In the genomic region with DNA sequence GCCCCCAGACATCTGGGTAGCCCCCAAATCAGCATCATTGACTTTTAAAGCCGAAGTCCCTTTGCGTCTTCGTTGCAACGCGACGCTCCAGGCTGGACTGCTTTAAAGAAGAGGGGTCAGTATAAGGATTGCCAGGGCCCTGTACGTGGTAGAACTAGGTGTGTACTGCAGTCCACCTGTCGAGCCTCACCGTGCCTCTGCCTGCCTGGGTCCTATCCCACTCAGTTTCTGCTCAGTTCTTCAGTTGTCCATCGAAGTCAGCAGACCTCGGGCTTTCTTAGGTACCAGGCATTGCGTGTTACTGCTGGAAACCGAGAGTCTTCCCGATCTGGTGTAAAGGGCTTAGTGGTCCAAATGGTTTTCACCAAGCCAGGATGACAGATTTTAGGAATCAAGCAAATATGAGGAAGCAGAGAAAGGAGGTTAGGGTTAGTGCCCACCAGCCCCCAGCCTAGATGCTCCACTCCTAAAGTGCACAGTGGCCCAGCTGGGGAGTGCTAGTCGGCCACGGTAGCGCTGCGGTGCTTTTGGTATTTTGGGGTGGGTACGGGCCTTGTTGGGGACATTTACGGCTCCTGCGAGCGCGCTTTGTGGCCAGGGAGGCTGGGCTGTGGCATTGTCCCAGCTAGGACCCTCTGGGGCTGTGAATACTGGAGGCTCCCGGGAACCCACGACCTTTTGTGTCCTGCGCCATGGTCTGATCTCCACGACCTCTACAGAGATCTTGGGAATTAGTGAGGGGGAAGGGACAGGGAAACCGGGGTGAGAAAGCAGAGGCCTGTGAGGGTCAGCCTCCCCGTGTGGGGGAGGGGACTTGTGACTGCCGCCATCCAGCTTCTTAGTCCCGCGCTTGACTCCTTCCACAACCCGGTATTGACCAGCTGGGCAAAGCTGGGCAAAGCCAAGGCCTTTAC, we compare ENCODE assay signal across 9 mouse cellular contexts.
DNase-seq lines count a peak whose midpoint lies in the region; ATAC-seq and TF ChIP-seq lines count a peak whose summit lies in the region.
"Had no signal": no experiment of that assay in that cellular context is flagged by ENCODE, and none has a peak within 500 bp of the region (broad histone marks: within the 10 kb centered on the region; RNA-seq: fewer than 3 reads in every experiment).

No protein-coding gene starts in this region.

- no peak for TF ChIP-seq EP300 in heart, adult 2 months (IDR thresholded peaks at IDR 0.05; ENCODE audit: insufficient read depth, low read depth, low read length)

- intact Hi-C loops in heart, adult 2 months (cut with DNase I) = no loop called here

- H3K4me1 ChIP-seq in heart, embryonic 10.5 days = peaks cover 50% of the 10 kb centered on the region
- H3K4me1 ChIP-seq in heart, adult 2 months (ENCODE audit: control insufficient read depth, insufficient read depth, low read length) = no peaks in the 10 kb centered on the region; the same call in 1 of the 2 replicates
- H3K4me1 ChIP-seq in embryonic facial prominence, embryonic 10.5 days = peaks cover 86% of the 10 kb centered on the region
- H3K4me1 ChIP-seq in hindbrain, embryonic 14.5 days (replicated peaks; ENCODE audit: control insufficient read depth, insufficient read depth, low read length) = peaks cover 78% of the 10 kb centered on the region
- H3K4me1 ChIP-seq in midbrain, postnatal 0 days (ENCODE audit: insufficient read depth, low read length) = peaks cover 31% of the 10 kb centered on the region
- H3K4me1 ChIP-seq in lung, adult 2 months (ENCODE audit: control insufficient read depth, insufficient read depth, low read length) = no peaks in the 10 kb centered on the region; the same call in 1 of the 2 replicates

- TF ChIP-seq POLR2A in heart, adult 2 months (IDR thresholded peaks at IDR 0.05; ENCODE audit: insufficient read depth, low read depth, low read length) = no peak
- TF ChIP-seq POLR2A in lung, adult 2 months (IDR thresholded peaks at IDR 0.05; ENCODE audit: borderline replicate concordance, extremely low read depth, low read depth, low read length) = no peak

- H3K27ac ChIP-seq in heart, embryonic 10.5 days = no peak overlapping the region
- H3K27ac ChIP-seq in heart, adult 2 months = no peak overlapping the region
- H3K27ac ChIP-seq in embryonic facial prominence, embryonic 10.5 days (replicated peaks) = peak overlapping the region; percentile 89
- H3K27ac ChIP-seq in hindbrain, embryonic 14.5 days = peak overlapping the region; percentile 92
- H3K27ac ChIP-seq in midbrain, postnatal 0 days (ENCODE audit: low read depth, low read length) = peak overlapping the region; percentile 98
- H3K27ac ChIP-seq: intestine, embryonic 15.5 days had no signal

- H3K9me3 ChIP-seq in heart, embryonic 10.5 days = no peaks in the 10 kb centered on the region
- no peaks in the 10 kb centered on the region for H3K9me3 ChIP-seq in embryonic facial prominence, embryonic 10.5 days
- H3K9me3 ChIP-seq in hindbrain, embryonic 14.5 days (ENCODE audit: control insufficient read depth, low read length) = no peaks in the 10 kb centered on the region
- H3K9me3 ChIP-seq in midbrain, postnatal 0 days (ENCODE audit: low read length) = no peaks in the 10 kb centered on the region
- H3K9me3 ChIP-seq: intestine, embryonic 15.5 days had no signal

- ATAC-seq in hindbrain, embryonic 14.5 days (ENCODE audit: low FRiP score) = no peak
- no peak for ATAC-seq in midbrain, postnatal 0 days (ENCODE audit: low FRiP score)
- ATAC-seq: intestine, embryonic 15.5 days had no signal

- no peak overlapping the region for H3K9ac ChIP-seq in heart, adult 2 months (ENCODE audit: low read depth, low read length)
- peak overlapping the region; percentile 86 for H3K9ac ChIP-seq in hindbrain, embryonic 14.5 days
- peak overlapping the region; percentile 92 for H3K9ac ChIP-seq in midbrain, postnatal 0 days (replicated peaks; ENCODE audit: low read length, poor library complexity, severe bottlenecking)
- H3K9ac ChIP-seq: intestine, embryonic 15.5 days had no signal

- 3% methylated on average over 33 of the region's 33 CpGs for WGBS in heart, embryonic 10.5 days
- WGBS in heart, adult 2 months = 22% methylated on average over 33 of the region's 33 CpGs
- under 1% methylated on average over 33 of the region's 33 CpGs for WGBS in embryonic facial prominence, embryonic 10.5 days
- WGBS in hindbrain, embryonic 14.5 days = 2% methylated on average over 33 of the region's 33 CpGs
- 2% methylated on average over 33 of the region's 33 CpGs for WGBS in midbrain, postnatal 0 days
- 13% methylated on average over 33 of the region's 33 CpGs for WGBS in lung, adult 2 months

- no peaks in the 10 kb centered on the region for H3K36me3 ChIP-seq in heart, embryonic 10.5 days
- no peaks in the 10 kb centered on the region for H3K36me3 ChIP-seq in heart, adult 2 months (ENCODE audit: control insufficient read depth, insufficient read depth, low read length)
- H3K36me3 ChIP-seq in embryonic facial prominence, embryonic 10.5 days (replicated peaks) = peaks cover 5% of the 10 kb centered on the region; the same call in 1 of the 2 replicates
- H3K36me3 ChIP-seq in hindbrain, embryonic 14.5 days (replicated peaks; ENCODE audit: control insufficient read depth, insufficient read depth) = no peaks in the 10 kb centered on the region
- no peaks in the 10 kb centered on the region for H3K36me3 ChIP-seq in midbrain, postnatal 0 days (ENCODE audit: insufficient read depth, low read length)
- H3K36me3 ChIP-seq: intestine, embryonic 15.5 days had no signal

- no peak for DNase-seq in heart, embryonic 10.5 days (ENCODE audit: low spot score)
- DNase-seq in heart, adult 2 months = no peak
- peak; percentile 56 for DNase-seq in embryonic facial prominence, embryonic 10.5 days (ENCODE audit: low spot score)
- DNase-seq in hindbrain, embryonic 14.5 days (ENCODE audit: low spot score) = no peak
- DNase-seq in midbrain, postnatal 0 days (ENCODE audit: low spot score) = no peak
- no peak for DNase-seq in kidney, postnatal 36 days
- no peak for DNase-seq in urinary bladder, postnatal 25 days (ENCODE audit: low spot score)
- no peak for DNase-seq in lung, adult 2 months

- TF ChIP-seq CTCF in heart, adult 2 months (IDR thresholded peaks at IDR 0.05) = no peak
- no peak for TF ChIP-seq CTCF in midbrain, postnatal 0 days (IDR thresholded peaks at IDR 0.05)
- TF ChIP-seq CTCF in lung, adult 2 months (IDR thresholded peaks at IDR 0.05; ENCODE audit: insufficient read depth, low read length) = no peak

- H3K79me2 ChIP-seq in heart, adult 2 months (replicated peaks; ENCODE audit: control insufficient read depth, insufficient read depth, low read length) = no peaks in the 10 kb centered on the region

- peak overlapping the region; percentile 27; the same call in 1 of the 2 replicates for H3K4me3 ChIP-seq in heart, embryonic 10.5 days
- no peak overlapping the region for H3K4me3 ChIP-seq in heart, adult 2 months
- H3K4me3 ChIP-seq in embryonic facial prominence, embryonic 10.5 days = peak overlapping the region; percentile 77
- peak overlapping the region; percentile 65 for H3K4me3 ChIP-seq in hindbrain, embryonic 14.5 days (replicated peaks; ENCODE audit: low read length)
- peak overlapping the region; percentile 74 for H3K4me3 ChIP-seq in midbrain, postnatal 0 days (ENCODE audit: low read depth, low read length)
- H3K4me3 ChIP-seq in lung, adult 2 months (replicated peaks; ENCODE audit: extremely low read depth, low read depth, low read length) = no peak overlapping the region
- H3K4me3 ChIP-seq: intestine, embryonic 15.5 days had no signal

- H3K4me2 ChIP-seq in hindbrain, embryonic 14.5 days (replicated peaks) = peak overlapping the region; percentile 73
- peak overlapping the region; percentile 88 for H3K4me2 ChIP-seq in midbrain, postnatal 0 days (ENCODE audit: low read depth, low read length, poor library complexity, severe bottlenecking)

- peaks cover 100% of the 10 kb centered on the region for H3K27me3 ChIP-seq in heart, embryonic 10.5 days (ENCODE audit: insufficient read depth, poor library complexity, severe bottlenecking)
- H3K27me3 ChIP-seq in heart, adult 2 months (ENCODE audit: control insufficient read depth, insufficient read depth, low read length) = peaks cover 14% of the 10 kb centered on the region; the same call in 1 of the 2 replicates
- peaks cover 100% of the 10 kb centered on the region for H3K27me3 ChIP-seq in embryonic facial prominence, embryonic 10.5 days (replicated peaks; ENCODE audit: low read depth, poor library complexity, severe bottlenecking)
- H3K27me3 ChIP-seq in hindbrain, embryonic 14.5 days (ENCODE audit: control insufficient read depth, insufficient read depth, low read length) = peaks cover 33% of the 10 kb centered on the region
- no peaks in the 10 kb centered on the region for H3K27me3 ChIP-seq in midbrain, postnatal 0 days (ENCODE audit: insufficient read depth, low read length)

Comparison
In these comparisons a context has a peak if more than half of its experiments do, and no peak if none do; other contexts are left out.
1. H3K4me3 ChIP-seq: peak in heart, embryonic 10.5 days (single experiment), embryonic facial prominence, embryonic 10.5 days (single experiment), hindbrain, embryonic 14.5 days (single experiment) and midbrain, postnatal 0 days (single experiment); none in heart, adult 2 months (single experiment) and lung, adult 2 months (single experiment).
2. H3K27ac ChIP-seq: peak in embryonic facial prominence, embryonic 10.5 days (single experiment), hindbrain, embryonic 14.5 days (single experiment) and midbrain, postnatal 0 days (single experiment); none in heart, embryonic 10.5 days (single experiment) and heart, adult 2 months (single experiment).